Mouse (Mus musculus) layer of hippocampus, adult 18-20 months (tissue): Measurements from ENCODE around the gene Glis3. TPM values are rescaled to one million over a fixed set of nuclear protein-coding genes. Genes with fewer than 3 reads are reported as not detected.
A peak's percentile ranks its signal among the peaks of the same experiment; 100 is the strongest.

Experiments used
- DNase-seq, 2 experiments: peaks; one replicate each; pipeline ENCODE4 v3.0.0; 2022; ENCODE audit warnings: low spot score in 2 of 2
- total RNA-seq, 2 experiments: library from RNA; stranded (reverse); gene quantifications; 2 replicates each; pipeline ENCODE4 v1.2.3; 2021

Glis3 gene
- total RNA-seq, 2 experiments from 2014 or later = 25.0 to 30.6 TPM

DNA sequence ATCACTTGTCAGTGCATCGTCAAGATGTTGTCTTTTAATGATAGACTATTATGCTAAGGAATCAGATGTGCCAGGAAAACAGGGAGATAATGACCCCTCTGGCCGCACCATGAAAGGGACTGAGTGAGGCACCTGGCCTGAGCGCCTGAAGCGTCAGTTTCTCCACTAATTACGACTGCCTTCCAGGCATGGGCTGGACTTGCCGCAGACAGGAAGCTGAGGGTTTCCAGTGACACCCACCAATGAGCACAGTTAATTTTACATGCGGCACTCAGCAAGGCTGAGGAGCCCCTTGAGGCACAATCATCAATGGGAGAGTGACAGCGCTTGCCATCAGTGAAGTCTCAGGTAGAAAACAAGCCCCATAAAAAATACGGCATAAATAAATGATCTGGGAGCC lies 141.1 kb downstream of the Glis3 start:
- no peak for DNase-seq

DNA sequence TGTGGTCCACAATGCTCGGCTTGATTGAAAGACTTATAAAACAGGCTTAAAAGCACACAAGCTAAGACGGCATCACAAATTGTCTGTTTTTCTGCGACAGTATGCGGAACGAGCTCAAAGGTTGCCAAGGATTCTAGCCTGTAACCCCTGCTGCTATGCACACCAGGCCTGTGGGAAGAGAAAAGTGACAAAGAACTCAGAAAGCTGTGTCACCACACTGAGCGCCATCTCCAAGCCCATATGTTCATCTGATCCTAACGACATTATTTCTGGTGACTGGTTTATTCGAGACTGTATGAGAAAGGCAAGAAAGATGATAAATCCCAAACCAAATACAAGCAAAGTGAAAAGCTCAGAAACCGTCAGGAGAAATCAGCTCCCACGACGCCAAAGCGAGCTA lies 144.9 kb downstream of the Glis3 start:
- DNase-seq = peak in 1 of 2 experiments; percentile 54

GRCm38 (mm10) chr19:28533576-28533975 lies 146.3 kb downstream of the Glis3 start:
- no peak for DNase-seq

- DNase-seq = no peak
Observed at GRCm38 (mm10) chr19:28531750-28532149, 148.1 kb downstream of the Glis3 start.

GRCm38 (mm10) chr19:28530846-28531245 lies 149.0 kb downstream of the Glis3 start:
- DNase-seq = peak in 1 of 2 experiments; percentile 26

- no peak for DNase-seq
Observed at GRCm38 (mm10) chr19:28529006-28529405, 150.9 kb downstream of the Glis3 start.

DNA sequence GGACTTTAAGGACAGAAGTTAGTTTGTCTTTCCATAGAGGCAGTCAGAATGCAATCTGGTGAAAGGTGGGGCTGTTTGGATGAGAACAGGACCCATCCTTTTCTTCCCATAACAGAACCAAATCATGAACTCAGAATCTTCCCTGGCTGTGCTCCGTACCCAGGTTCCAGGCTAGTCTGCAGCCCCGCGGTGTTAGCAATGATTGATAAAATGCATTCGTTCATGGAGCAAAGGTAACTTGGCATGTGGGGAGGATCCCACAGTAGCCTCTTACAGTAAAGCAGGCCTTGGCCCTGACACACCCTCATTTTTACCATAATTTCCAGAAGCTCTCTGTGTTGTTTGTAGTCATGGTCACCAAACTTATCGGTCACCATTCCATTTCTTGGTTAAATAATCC lies 152.4 kb downstream of the Glis3 start:
- no peak for DNase-seq

DNA sequence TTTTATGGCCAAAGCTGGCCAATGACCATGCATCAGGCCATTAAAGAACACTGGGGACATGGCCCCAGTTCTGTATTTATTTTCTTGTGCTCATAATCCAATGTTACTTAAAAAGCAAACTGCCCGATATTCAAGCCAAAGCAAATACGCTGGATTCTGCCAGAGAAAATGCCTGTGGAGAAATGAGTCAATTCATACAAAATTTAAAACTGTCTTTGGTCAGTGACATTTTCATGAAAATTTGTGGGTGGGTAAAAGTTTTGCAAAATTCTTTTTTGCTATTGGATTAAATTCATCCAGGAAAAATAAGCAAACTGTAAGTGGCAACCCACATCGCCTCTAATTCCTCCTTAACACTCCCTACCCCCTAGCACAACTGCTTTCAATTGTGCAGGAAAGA lies 154.5 kb downstream of the Glis3 start:
- no peak for DNase-seq

GRCm38 (mm10) chr19:28522289-28522688 lies 157.6 kb downstream of the Glis3 start:
- DNase-seq = no peak

GRCm38 (mm10) chr19:28520761-28521181 lies 159.1 kb downstream of the Glis3 start:
- DNase-seq = no peak

GRCm38 (mm10) chr19:28520128-28520745 lies 159.6 kb downstream of the Glis3 start:
- no peak for DNase-seq

- no peak for DNase-seq
Observed at GRCm38 (mm10) chr19:28519296-28519695, 160.6 kb downstream of the Glis3 start.

GRCm38 (mm10) chr19:28518846-28519245 lies 161.0 kb downstream of the Glis3 start:
- DNase-seq = no peak

DNA sequence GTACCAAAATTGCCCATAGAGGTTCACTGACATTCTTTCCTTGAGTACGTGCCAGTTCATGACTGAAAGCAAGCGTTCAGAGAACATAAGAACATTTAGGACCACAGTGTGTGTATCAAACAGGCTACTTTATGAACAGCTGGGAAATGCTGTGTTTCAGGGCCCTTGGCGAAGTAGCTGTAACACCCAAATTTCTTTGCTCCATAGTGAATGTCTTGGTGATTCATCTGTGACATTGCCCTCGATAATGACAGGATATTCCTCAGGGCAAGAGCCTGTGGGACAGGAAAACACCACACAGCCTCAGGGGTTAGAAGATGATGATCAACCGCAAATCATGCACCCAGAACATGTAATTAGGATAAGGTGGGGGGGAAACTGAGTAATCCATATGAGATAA lies 161.6 kb downstream of the Glis3 start:
- DNase-seq = no peak

GRCm38 (mm10) chr19:28517464-28518080 lies 162.3 kb downstream of the Glis3 start:
- no peak for DNase-seq

DNA sequence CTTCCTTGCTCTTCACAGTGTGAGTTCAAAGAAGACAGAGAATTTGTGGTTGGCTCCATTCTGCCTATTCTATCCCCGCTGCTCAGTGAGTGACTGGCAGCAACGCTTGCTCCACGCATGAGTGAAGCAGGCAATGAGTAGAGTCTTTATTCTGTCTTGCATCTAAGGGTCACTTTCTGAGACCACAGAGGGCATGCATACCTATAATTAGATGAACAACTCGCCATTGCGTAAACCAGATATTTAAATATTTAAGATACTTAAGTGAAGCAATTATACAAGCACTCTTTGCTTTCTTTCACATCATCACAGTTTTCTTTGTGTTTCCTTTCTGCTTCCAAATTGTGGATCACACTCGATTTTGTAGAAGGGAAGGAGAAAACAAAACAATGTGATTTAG lies 163.4 kb downstream of the Glis3 start:
- DNase-seq = no peak

DNA sequence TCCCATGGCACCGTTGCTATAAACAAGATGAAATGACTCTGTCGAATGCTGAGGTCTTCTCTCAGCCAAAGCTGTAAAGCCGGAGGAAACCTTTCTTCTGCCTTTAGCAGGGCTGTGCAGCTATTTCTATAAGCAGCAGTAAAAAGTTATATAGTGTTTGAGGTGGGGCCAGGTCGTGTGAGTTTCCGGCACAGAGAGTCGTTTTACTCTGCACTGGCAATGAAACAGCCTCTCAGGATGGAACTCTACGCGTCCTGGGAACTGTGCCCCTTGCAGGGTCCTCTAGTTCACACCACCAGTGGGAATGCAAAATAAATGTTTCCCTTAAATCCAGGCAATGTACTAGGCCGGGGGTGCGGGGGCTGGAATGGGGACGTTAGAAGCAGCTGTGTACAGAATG lies 167.4 kb downstream of the Glis3 start:
- DNase-seq = no peak

- DNase-seq = no peak
Observed at GRCm38 (mm10) chr19:28511910-28512309, 168.0 kb downstream of the Glis3 start.

- no peak for DNase-seq
Observed at GRCm38 (mm10) chr19:28505376-28505775, 174.5 kb downstream of the Glis3 start.

- DNase-seq = peak; percentile 76 to 84
Observed at GRCm38 (mm10) chr19:28503011-28503410, 176.9 kb downstream of the Glis3 start.

- no peak for DNase-seq
Observed at GRCm38 (mm10) chr19:28500975-28501374, 178.9 kb downstream of the Glis3 start.

- DNase-seq = no peak
Observed at GRCm38 (mm10) chr19:28500505-28500904, 179.4 kb downstream of the Glis3 start.

GRCm38 (mm10) chr19:28499786-28500185 lies 180.1 kb downstream of the Glis3 start:
- no peak for DNase-seq
